Mouse (Mus musculus) forebrain, embryonic 13.5 days (tissue): Measurements from ENCODE around the gene Tifab. TPM values are rescaled to one million over a fixed set of nuclear protein-coding genes. Genes with fewer than 3 reads are reported as not detected.
"Not testable (repeated sequence)": the region's sequence is repeated elsewhere in the genome, so short reads cannot be mapped to it uniquely, and the experiment has no call there.

ENCODE experiments used
- ATAC-seq: fragments of 200-750 bp; cut with Nextera tagmentation; 2 replicates; pipeline ENCODE4 v1.8.0; 2017
- H3K27ac ChIP-seq: fragments of 300-500 bp; sonication (generic); 2 replicates; pipeline ENCODE4 v1.5.1; 2015; ENCODE audit warnings: inconsistent platforms, mild to moderate bottlenecking, moderate library complexity
- H3K27me3 ChIP-seq: fragments of 300-500 bp; sonication (generic); 2 replicates; pipeline ENCODE4 v1.6.1; 2015; ENCODE audit warnings: mild to moderate bottlenecking, inconsistent platforms
- H3K36me3 ChIP-seq: fragments of 300-500 bp; sonication (generic); 2 replicates; pipeline ENCODE4 v1.6.1; 2015; ENCODE audit warnings: mild to moderate bottlenecking, inconsistent platforms; ENCODE audit not compliant: poor library complexity, severe bottlenecking
- H3K4me1 ChIP-seq: fragments of 300-500 bp; sonication (generic); 2 replicates; pipeline ENCODE4 v1.6.1; 2015; ENCODE audit warnings: inconsistent platforms
- H3K4me2 ChIP-seq: fragments of 300-500 bp; sonication (generic); 2 replicates; pipeline ENCODE4 v1.6.1; 2015; ENCODE audit warnings: inconsistent platforms, mild to moderate bottlenecking, moderate library complexity
- H3K4me3 ChIP-seq: fragments of 300-500 bp; sonication (generic); 2 replicates; pipeline ENCODE4 v1.5.1; 2015; ENCODE audit warnings: mild to moderate bottlenecking, inconsistent platforms
- H3K9ac ChIP-seq: fragments of 300-500 bp; sonication (generic); 2 replicates; pipeline ENCODE4 v1.6.1; 2015; ENCODE audit warnings: mild to moderate bottlenecking, inconsistent platforms
- H3K9me3 ChIP-seq: fragments of 300-500 bp; sonication (generic); replicated peaks from 2 replicates; pipeline ENCODE4 v1.6.1; 2016; ENCODE audit warnings: inconsistent platforms
- WGBS: fragments of 180-500 bp; shearing (Covaris S2); methylation state at CpG from one replicate; pipeline ENCODE4 v1.1.7; 2015; 5-methylcytosine and 5-hydroxymethylcytosine counted together
- polyA plus RNA-seq: library from polyadenylated mRNA; unstranded; fragments of >200 nt; fragmentation: Nextera tagmentation; extraction: Ambion mirVana; gene quantifications from 2 replicates; pipeline ENCODE4 v1.2.1, GENCODE M21; 2015

Gene Tifab
- polyA plus RNA-seq, 1 experiment from 2014 or later: 0.52 TPM

DNA sequence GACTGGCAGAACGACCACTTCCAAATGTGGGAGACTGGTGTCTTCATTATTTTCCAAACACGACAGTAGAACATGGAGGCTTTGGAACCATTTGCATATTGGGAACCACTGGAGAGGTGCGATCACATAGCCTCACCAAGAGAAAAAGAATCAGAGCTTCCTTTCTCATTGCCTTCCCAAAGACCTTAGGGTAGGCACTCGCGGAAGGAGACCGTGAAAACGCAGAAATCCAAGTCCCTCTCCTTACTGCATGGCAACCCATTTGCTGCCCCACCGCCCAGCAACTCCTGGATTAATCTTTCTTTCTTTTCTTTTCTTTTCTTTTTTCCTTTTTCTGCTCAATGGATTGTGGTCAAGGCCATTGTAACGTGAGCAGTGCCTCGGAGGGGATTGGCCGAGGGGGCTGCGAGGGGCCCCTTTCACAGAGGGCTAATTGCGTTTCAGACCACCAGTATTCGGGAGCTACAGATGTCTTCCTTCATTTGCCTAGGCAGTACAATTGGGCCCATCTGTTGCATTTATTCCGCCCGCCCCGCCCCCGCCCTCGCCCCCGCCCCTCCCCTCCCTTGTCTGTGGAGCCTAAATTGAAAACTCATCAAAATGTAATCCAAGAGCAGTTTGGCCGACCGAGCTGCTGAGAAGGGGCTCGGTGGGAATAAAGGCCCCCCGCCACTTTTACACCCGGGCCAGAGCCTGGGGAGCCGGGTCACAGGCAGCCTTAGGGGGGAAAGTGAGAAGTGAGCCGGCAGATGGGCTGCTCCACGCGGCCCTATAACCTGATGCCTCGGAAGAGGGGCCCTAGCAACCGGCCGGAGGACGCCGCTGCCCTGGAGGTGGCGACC, 29.8 kb upstream of the Tifab start:
- no peak overlapping the region for H3K4me3 ChIP-seq

GRCm38 (mm10) chr13:56199506-56199905, 20.8 kb upstream of the Tifab start:
- ATAC-seq: peak; percentile 75
- H3K27ac ChIP-seq: peak overlapping the region; percentile 76
- no peaks in the 10 kb centered on the region for H3K9me3 ChIP-seq
- peaks cover 22% of the 10 kb centered on the region for H3K27me3 ChIP-seq
- H3K4me3 ChIP-seq: no peak overlapping the region
- peaks cover 22% of the 10 kb centered on the region for H3K4me1 ChIP-seq
- peak overlapping the region; percentile 27; the same call in 1 of the 2 replicates for H3K9ac ChIP-seq
- H3K4me2 ChIP-seq: no peak overlapping the region
- no peaks in the 10 kb centered on the region for H3K36me3 ChIP-seq
- WGBS: 16% methylated on average over 8 of the region's 8 CpGs

More for the DNA sequence above, 29.8 kb upstream of the Tifab start:
- H3K9me3 ChIP-seq: peaks cover 5% of the 10 kb centered on the region; the same call in 1 of the 2 replicates
- peaks cover 22% of the 10 kb centered on the region for H3K4me1 ChIP-seq
- H3K36me3 ChIP-seq: 0 out of 2 replicates have a peak, but pooled peaks cover 4% of the 10 kb centered on the region
- under 1% methylated on average over 35 of the region's 35 CpGs for WGBS
- H3K27ac ChIP-seq: peak overlapping the region; percentile 88
- peaks cover 33% of the 10 kb centered on the region for H3K27me3 ChIP-seq
- ATAC-seq: peak; percentile 92
- H3K9ac ChIP-seq: peak overlapping the region; percentile 50
- H3K4me2 ChIP-seq: peak overlapping the region; percentile 56

GRCm38 (mm10) chr13:56197473-56198266, 19.0 kb upstream of the Tifab start:
- no peak overlapping the region for H3K27ac ChIP-seq
- peaks cover 21% of the 10 kb centered on the region for H3K4me1 ChIP-seq
- no peak overlapping the region for H3K4me3 ChIP-seq
- no peak overlapping the region for H3K4me2 ChIP-seq
- WGBS: 11% methylated on average over 15 of the region's 15 CpGs
- no peaks in the 10 kb centered on the region for H3K36me3 ChIP-seq
- ATAC-seq: peak; percentile 78
- no peaks in the 10 kb centered on the region for H3K9me3 ChIP-seq
- H3K27me3 ChIP-seq: peaks cover 21% of the 10 kb centered on the region
- no peak overlapping the region for H3K9ac ChIP-seq

DNA sequence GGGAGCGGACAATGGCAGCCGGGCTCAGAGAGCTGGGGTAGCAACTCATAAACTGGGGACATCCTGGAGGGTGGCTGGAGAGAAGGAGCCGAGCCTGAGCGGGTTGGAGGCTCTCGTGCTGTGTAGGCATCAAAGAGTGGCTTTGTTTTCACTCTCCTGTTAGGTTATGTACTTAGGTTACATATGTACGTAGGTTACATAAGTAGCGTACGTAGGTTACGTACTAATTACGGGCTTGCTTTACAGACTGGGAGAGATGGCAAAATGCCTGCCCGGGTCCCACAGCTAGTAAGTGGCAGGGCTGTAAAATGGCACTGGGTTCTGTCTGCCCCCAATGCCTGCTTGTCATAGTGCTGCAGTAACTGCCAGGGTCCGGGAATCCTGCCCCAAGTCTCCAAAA, 18.3 kb upstream of the Tifab start:
- no peaks in the 10 kb centered on the region for H3K36me3 ChIP-seq
- no peak overlapping the region for H3K27ac ChIP-seq
- 72% methylated on average over 12 of the region's 12 CpGs for WGBS
- peaks cover 21% of the 10 kb centered on the region for H3K4me1 ChIP-seq
- no peak overlapping the region for H3K9ac ChIP-seq
- peaks cover 15% of the 10 kb centered on the region for H3K27me3 ChIP-seq
- no peaks in the 10 kb centered on the region for H3K9me3 ChIP-seq
- H3K4me2 ChIP-seq: no peak overlapping the region
- no peak overlapping the region for H3K4me3 ChIP-seq
- 0 out of 2 replicates have a peak, but pooled peaks have one; percentile 23 for ATAC-seq

DNA sequence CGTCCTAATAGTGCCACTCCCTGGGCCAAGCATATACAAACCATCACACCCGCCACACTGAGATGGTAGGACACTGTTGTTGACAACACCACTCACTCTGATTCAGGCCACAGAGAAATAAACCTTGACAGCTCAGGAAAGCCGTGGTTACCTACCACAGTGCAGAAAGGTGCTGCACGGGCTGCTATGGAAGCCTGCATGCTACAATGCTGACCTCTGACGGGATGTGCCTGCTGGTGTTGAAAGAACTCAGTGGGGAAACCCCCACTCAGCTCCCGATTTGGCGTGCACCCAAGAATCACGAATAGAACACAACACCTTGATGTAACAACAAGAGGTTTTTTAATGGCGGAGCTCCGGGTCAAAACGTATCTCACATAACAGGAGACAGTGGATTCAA, 17.1 kb upstream of the Tifab start:
- not testable (repeated sequence) for H3K9ac ChIP-seq, H3K27ac ChIP-seq, ATAC-seq, H3K4me2 ChIP-seq, H3K9me3 ChIP-seq, H3K4me3 ChIP-seq, H3K36me3 ChIP-seq
- 75% methylated on average over 11 of the region's 11 CpGs for WGBS
- Histone ChIP-seq H3K4me1 (peaks cover 21% of the 10 kb centered on the region), H3K27me3 (peaks cover 15% of the 10 kb centered on the region)

DNA sequence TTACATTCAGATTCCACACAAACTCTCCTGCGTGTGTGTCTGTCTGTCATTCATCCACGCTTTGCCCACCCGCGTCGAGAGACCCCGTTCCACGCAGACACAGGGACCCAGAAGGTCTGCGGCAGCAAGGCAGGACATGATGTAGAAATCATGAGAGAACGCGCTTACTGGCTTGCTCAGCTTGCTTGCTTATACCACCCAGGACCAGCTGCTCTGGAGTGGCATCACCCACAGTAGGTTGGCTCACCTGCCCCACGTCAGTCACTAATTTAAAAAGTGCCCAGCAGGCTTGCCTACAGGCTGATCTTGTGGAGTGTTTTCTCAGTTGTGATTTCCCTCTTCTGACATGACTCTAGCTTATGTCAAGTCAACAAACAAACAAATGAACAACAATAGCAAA, 15.5 kb upstream of the Tifab start:
- 91% methylated on average over 11 of the region's 11 CpGs for WGBS
- H3K27me3 ChIP-seq: peaks cover 12% of the 10 kb centered on the region

DNA sequence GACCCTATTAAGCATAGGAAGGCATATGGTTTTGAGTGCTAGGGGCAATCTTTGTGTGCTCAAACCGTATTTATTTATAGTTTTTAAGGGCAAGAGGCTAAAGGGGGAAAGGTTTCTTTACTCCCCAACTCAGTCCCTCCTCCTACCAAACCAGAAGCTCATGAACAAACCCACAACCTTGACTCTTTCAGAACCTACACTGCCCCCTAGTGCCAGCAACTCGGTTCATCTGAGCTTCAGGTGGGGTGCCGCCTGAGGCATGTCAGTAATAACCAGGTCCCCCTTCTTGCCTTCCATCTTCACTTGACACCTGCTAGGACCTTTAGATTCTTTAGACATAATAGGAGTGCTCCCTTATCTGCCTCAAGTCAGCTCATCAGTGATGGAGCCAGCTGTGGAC, 12.5 kb upstream of the Tifab start:
- no peak for ATAC-seq
- H3K9me3 ChIP-seq: peaks cover 3% of the 10 kb centered on the region; the same call in 1 of the 2 replicates
- no peaks in the 10 kb centered on the region for H3K27me3 ChIP-seq
- H3K9ac ChIP-seq: no peak overlapping the region
- H3K27ac ChIP-seq: no peak overlapping the region
- 52% methylated on average over 3 of the region's 3 CpGs for WGBS
- no peaks in the 10 kb centered on the region for H3K36me3 ChIP-seq
- no peak overlapping the region for H3K4me2 ChIP-seq
- no peaks in the 10 kb centered on the region for H3K4me1 ChIP-seq
- no peak overlapping the region for H3K4me3 ChIP-seq

More for the DNA sequence above, 15.5 kb upstream of the Tifab start:
- not testable (repeated sequence) for H3K4me3 ChIP-seq, H3K27ac ChIP-seq, H3K9ac ChIP-seq, H3K36me3 ChIP-seq, H3K4me2 ChIP-seq, ATAC-seq, H3K9me3 ChIP-seq
- peaks cover 12% of the 10 kb centered on the region for H3K4me1 ChIP-seq

GRCm38 (mm10) chr13:56189688-56190087, 11.0 kb upstream of the Tifab start:
- H3K9ac ChIP-seq: no peak overlapping the region
- no peaks in the 10 kb centered on the region for H3K4me1 ChIP-seq
- peaks cover 3% of the 10 kb centered on the region; the same call in 1 of the 2 replicates for H3K9me3 ChIP-seq
- no peak overlapping the region for H3K4me2 ChIP-seq
- 77% methylated on average over 5 of the region's 5 CpGs for WGBS
- H3K27ac ChIP-seq: no peak overlapping the region
- ATAC-seq: no peak
- H3K4me3 ChIP-seq: no peak overlapping the region
- no peaks in the 10 kb centered on the region for H3K36me3 ChIP-seq
- H3K27me3 ChIP-seq: no peaks in the 10 kb centered on the region

- H3K4me3 ChIP-seq: no peak overlapping the region
- no peak overlapping the region for H3K27ac ChIP-seq
- no peaks in the 10 kb centered on the region for H3K27me3 ChIP-seq
- no peak overlapping the region for H3K4me2 ChIP-seq
- no peak for ATAC-seq
- no peak overlapping the region for H3K9ac ChIP-seq
- 89% methylated on average over 5 of the region's 5 CpGs for WGBS
- H3K9me3 ChIP-seq: no peaks in the 10 kb centered on the region
- H3K4me1 ChIP-seq: no peaks in the 10 kb centered on the region
- no peaks in the 10 kb centered on the region for H3K36me3 ChIP-seq
These were observed 5.0 kb upstream of the Tifab start for GRCm38 (mm10) chr13:56183687-56184086.

- no peaks in the 10 kb centered on the region for H3K36me3 ChIP-seq
These were observed 2.7 kb upstream of the Tifab start for GRCm38 (mm10) chr13:56181424-56181823.

GRCm38 (mm10) chr13:56176310-56176709, 2.4 kb downstream of the Tifab start:
- H3K9ac ChIP-seq: no peak overlapping the region
- no peak overlapping the region for H3K4me3 ChIP-seq
- H3K27me3 ChIP-seq: no peaks in the 10 kb centered on the region
- H3K36me3 ChIP-seq: no peaks in the 10 kb centered on the region
- H3K27ac ChIP-seq: no peak overlapping the region
- H3K4me1 ChIP-seq: no peaks in the 10 kb centered on the region
- no peaks in the 10 kb centered on the region for H3K9me3 ChIP-seq
- WGBS: 91% methylated on average over 9 of the region's 9 CpGs
- no peak overlapping the region for H3K4me2 ChIP-seq
- no peak for ATAC-seq

More at GRCm38 (mm10) chr13:56181424-56181823, 2.7 kb upstream of the Tifab start:
- Histone ChIP-seq H3K4me1 (no peaks in the 10 kb centered on the region), H3K4me2 (no peak overlapping the region), H3K9ac (no peak overlapping the region), H3K27me3 (no peaks in the 10 kb centered on the region), H3K4me3 (no peak overlapping the region), H3K27ac (no peak overlapping the region), H3K9me3 (no peaks in the 10 kb centered on the region)
- no peak for ATAC-seq
- WGBS: 72% methylated on average over 8 of the region's 8 CpGs

GRCm38 (mm10) chr13:56175848-56176247, 2.8 kb downstream of the Tifab start:
- no peaks in the 10 kb centered on the region for H3K9me3 ChIP-seq
- no peak overlapping the region for H3K27ac ChIP-seq
- no peak overlapping the region for H3K4me2 ChIP-seq
- no peaks in the 10 kb centered on the region for H3K4me1 ChIP-seq
- no peak overlapping the region for H3K9ac ChIP-seq
- no peak for ATAC-seq
- H3K4me3 ChIP-seq: no peak overlapping the region
- no peaks in the 10 kb centered on the region for H3K27me3 ChIP-seq
- H3K36me3 ChIP-seq: no peaks in the 10 kb centered on the region
- WGBS: 74% methylated on average over 4 of the region's 4 CpGs
